Mouse (Mus musculus) heart, postnatal 0 days (tissue): Measurements from ENCODE around the gene Slc17a1. TPM values are rescaled to one million over a fixed set of nuclear protein-coding genes. Genes with fewer than 3 reads are reported as not detected.

ENCODE experiments used
- ATAC-seq: fragments of 200-750 bp; cut with Nextera tagmentation; 2 replicates; pipeline ENCODE4 v1.8.0; 2017; ENCODE audit warnings: low read depth, moderate number of reproducible peaks, moderate library complexity; ENCODE audit not compliant: insufficient read depth
- DNase-seq: peaks from one replicate; pipeline ENCODE4 v3.0.0-alpha.2; 2016; ENCODE audit warnings: low spot score
- H3K27ac ChIP-seq: fragments of 300-500 bp; sonication (generic); 2 replicates; pipeline ENCODE4 v1.5.1; 2014; ENCODE audit warnings: low read depth, mild to moderate bottlenecking
- H3K27me3 ChIP-seq: fragments of 300-500 bp; sonication (generic); 2 replicates; pipeline ENCODE4 v1.6.1; 2014; ENCODE audit warnings: low read length, mixed read lengths; ENCODE audit not compliant: control insufficient read depth, insufficient read depth
- H3K36me3 ChIP-seq: fragments of 300-500 bp; sonication (generic); replicated peaks from 2 replicates; pipeline ENCODE4 v1.6.1; 2014; ENCODE audit warnings: low read length, mixed read lengths; ENCODE audit not compliant: control insufficient read depth, insufficient read depth
- H3K4me1 ChIP-seq: fragments of 300-500 bp; sonication (generic); 2 replicates; pipeline ENCODE4 v1.6.1; 2014; ENCODE audit warnings: antibody characterized with exemption; ENCODE audit not compliant: control insufficient read depth, insufficient read depth
- H3K4me2 ChIP-seq: fragments of 300-500 bp; sonication (generic); 2 replicates; pipeline ENCODE4 v1.6.1; 2014; ENCODE audit warnings: low read depth, mild to moderate bottlenecking, low read length, moderate library complexity
- H3K4me3 ChIP-seq: fragments of 300-500 bp; sonication (generic); 2 replicates; pipeline ENCODE4 v1.5.1; 2014; ENCODE audit warnings: low read depth, low read length
- H3K9ac ChIP-seq: fragments of 300-500 bp; sonication (generic); replicated peaks from 2 replicates; pipeline ENCODE4 v1.6.1; 2014; ENCODE audit warnings: low read depth, low read length, mixed read lengths
- H3K9me3 ChIP-seq: fragments of 300-500 bp; sonication (generic); replicated peaks from 2 replicates; pipeline ENCODE4 v1.6.1; 2016; ENCODE audit warnings: low read length; ENCODE audit not compliant: control insufficient read depth
- CTCF ChIP-seq: IDR thresholded peaks from 2 replicates; pipeline ENCODE4 v1.5.1; 2016; ENCODE audit warnings: antibody characterized with exemption, control low read depth, low read depth
- EP300 ChIP-seq: IDR thresholded peaks from 2 replicates; pipeline ENCODE4 v1.6.1; 2016; ENCODE audit warnings: antibody characterized with exemption, low read depth
- WGBS: fragments of 180-500 bp; shearing (Covaris S2); extraction: QIAGEN DNeasy Blood & Tissue Kit; methylation state at CpG from one replicate; pipeline ENCODE4 v1.1.7; 2014; 5-methylcytosine and 5-hydroxymethylcytosine counted together
- polyA plus RNA-seq: library from polyadenylated mRNA; unstranded; fragments of >200 nt; fragmentation: Nextera tagmentation; extraction: Ambion mirVana; gene quantifications from 2 replicates; pipeline ENCODE4 v1.2.1, GENCODE M21; 2015
- total RNA-seq: library from RNA; depleted of rRNA; stranded (reverse); fragments of >200 nt; gene quantifications from 2 replicates; pipeline ENCODE4 v1.2.3, GENCODE M21; 2014; ENCODE audit warnings: low replicate concordance

Gene Slc17a1
- total and polyA plus RNA-seq, 2 experiments from 2014 or later: not detected

DNA sequence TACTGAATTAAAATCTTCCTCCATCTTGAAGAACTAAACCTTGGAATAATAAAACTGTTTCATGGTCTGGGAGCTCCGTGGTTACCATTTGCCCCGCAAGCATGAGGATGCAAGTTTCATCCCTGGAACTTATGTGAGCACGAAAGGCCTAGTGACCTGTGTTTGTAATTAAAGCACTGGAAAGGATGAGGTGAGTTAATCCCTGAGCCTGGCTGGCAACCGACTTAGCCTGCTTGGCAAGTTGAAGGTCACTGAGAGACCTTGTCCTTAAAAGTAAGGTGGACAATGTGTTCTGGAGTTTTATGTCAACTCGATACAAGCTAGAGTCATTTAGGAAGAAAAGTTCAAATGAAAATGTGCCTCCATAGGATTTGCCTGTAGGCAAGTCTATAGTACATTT is 32.7 kb upstream of the Slc17a1 start:
- H3K9ac ChIP-seq: no peak overlapping the region
- 0 out of 2 replicates have a peak, but pooled peaks cover 3% of the 10 kb centered on the region for H3K27me3 ChIP-seq
- H3K4me3 ChIP-seq: no peak overlapping the region
- DNase-seq: no peak
- H3K4me2 ChIP-seq: no peak overlapping the region
- no peaks in the 10 kb centered on the region for H3K4me1 ChIP-seq
- no peak for ATAC-seq
- TF ChIP-seq EP300: no peak
- no peak for TF ChIP-seq CTCF
- no peaks in the 10 kb centered on the region for H3K36me3 ChIP-seq
- no peaks in the 10 kb centered on the region for H3K9me3 ChIP-seq
- no peak overlapping the region for H3K27ac ChIP-seq
- 82% methylated on average over 5 of the region's 5 CpGs for WGBS

DNA sequence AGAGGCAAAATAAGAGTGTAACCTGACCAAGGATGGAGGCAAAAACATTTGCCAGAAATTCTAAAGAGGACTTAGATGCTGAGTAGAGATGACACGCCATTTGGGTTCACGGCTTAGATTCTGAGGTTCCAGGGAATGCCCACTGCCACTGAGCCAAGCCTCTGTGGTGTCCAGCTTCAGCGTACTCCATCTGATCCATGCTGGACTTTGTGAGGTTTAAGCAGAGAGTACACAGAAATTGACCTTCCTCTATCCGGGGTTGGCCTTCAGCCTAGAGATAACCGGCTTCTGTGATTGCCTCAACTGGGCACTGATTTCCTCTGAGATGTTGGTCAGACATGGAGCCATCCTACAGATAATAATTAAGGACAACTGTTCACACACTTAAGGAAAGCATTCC is 30.9 kb upstream of the Slc17a1 start:
- Histone ChIP-seq H3K4me3 (no peak overlapping the region), H3K27ac (no peak overlapping the region), H3K9ac (no peak overlapping the region), H3K9me3 (no peaks in the 10 kb centered on the region), H3K4me2 (no peak overlapping the region), H3K36me3 (no peaks in the 10 kb centered on the region), H3K4me1 (no peaks in the 10 kb centered on the region), H3K27me3 (0 out of 2 replicates have a peak, but pooled peaks cover 3% of the 10 kb centered on the region)
- 82% methylated on average over 5 of the region's 5 CpGs for WGBS
- DNase-seq (no peak), ATAC-seq (no peak)
- no peak for TF ChIP-seq EP300
- no peak for TF ChIP-seq CTCF

DNA sequence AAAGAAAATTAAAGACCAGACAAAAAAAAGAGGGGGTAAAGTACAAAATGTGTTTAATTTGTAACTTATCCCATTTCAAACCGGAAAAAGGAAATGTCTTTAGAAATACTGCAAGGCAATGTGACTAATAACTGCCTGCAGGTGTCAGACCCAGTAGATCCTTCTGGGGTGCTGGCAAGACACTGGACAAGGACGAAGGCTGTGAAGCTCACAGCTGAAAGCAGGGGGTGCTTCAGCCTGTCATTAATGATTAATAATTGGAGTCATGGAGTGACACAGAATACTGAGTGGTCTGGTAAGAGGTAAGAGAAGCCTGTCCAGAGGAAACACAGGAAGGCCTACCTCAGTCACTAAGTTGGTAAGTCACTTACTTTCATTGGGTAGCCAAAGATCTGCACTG is 28.2 kb upstream of the Slc17a1 start, which contains the start of gene Slc17a3:
Gene Slc17a3 (plus strand): TSS at position 127 of the 400 bp plus-strand sequence.
- Histone ChIP-seq H3K4me2 (no peak within 1 kb of the TSS), H3K27ac (no peak within 1 kb of the TSS), H3K4me1 (no peaks in the 10 kb centered on the region), H3K9ac (no peak within 1 kb of the TSS), H3K4me3 (no peak within 1 kb of the TSS), H3K9me3 (no peaks in the 10 kb centered on the region), H3K27me3 (no peaks in the 10 kb centered on the region), H3K36me3 (no peaks in the 10 kb centered on the region)
- no peak for ATAC-seq
- whole genome bisulfite sequencing: 76% methylated on average over 2 of the region's 2 CpGs
- TF ChIP-seq EP300 (no peak), CTCF (no peak)
- no peak for DNase-seq

- no peak for TF ChIP-seq CTCF
- TF ChIP-seq EP300: no peak
- H3K4me2 ChIP-seq: no peak overlapping the region
- H3K9ac ChIP-seq: no peak overlapping the region
- no peak overlapping the region for H3K27ac ChIP-seq
- no peaks in the 10 kb centered on the region for H3K27me3 ChIP-seq
- no peak overlapping the region for H3K4me3 ChIP-seq
- no peaks in the 10 kb centered on the region for H3K36me3 ChIP-seq
- H3K4me1 ChIP-seq: no peaks in the 10 kb centered on the region
- 71% methylated on average over 4 of the region's 4 CpGs for WGBS
- no peak for ATAC-seq
- no peak for DNase-seq
- no peaks in the 10 kb centered on the region for H3K9me3 ChIP-seq
Observed at GRCm38 (mm10) chr13:23845851-23846250, 21.7 kb upstream of the Slc17a1 start.

- H3K9me3 ChIP-seq: no peaks in the 10 kb centered on the region
- no peaks in the 10 kb centered on the region for H3K4me1 ChIP-seq
- H3K27ac ChIP-seq: no peak overlapping the region
- H3K4me3 ChIP-seq: no peak overlapping the region
- TF ChIP-seq EP300: no peak
- TF ChIP-seq CTCF: no peak
- 76% methylated on average over 2 of the region's 2 CpGs for WGBS
- H3K36me3 ChIP-seq: no peaks in the 10 kb centered on the region
- no peak overlapping the region for H3K4me2 ChIP-seq
- no peak overlapping the region for H3K9ac ChIP-seq
- H3K27me3 ChIP-seq: no peaks in the 10 kb centered on the region
- DNase-seq: no peak
- ATAC-seq: no peak
Observed at GRCm38 (mm10) chr13:23849299-23849698, 18.3 kb upstream of the Slc17a1 start.

DNA sequence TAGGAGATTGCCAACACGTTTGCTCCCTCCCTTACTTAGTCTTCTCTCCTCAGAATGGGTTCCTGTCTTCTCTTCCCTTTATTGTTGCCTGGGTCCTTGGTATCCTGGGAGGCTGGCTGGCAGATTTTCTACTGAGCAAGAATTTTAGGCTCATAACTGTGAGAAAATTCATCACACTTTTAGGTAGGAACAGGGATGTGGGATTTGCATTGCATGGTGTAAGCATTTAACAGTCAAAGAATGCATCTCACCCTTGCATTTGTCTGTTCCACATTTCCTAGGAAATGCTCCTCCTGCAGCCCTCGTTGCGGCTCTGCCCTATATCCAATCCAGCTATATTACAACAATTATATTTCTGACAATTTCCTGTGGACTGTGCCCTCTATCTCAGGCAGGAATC is 11.1 kb upstream of the Slc17a1 start:
- no peaks in the 10 kb centered on the region for H3K9me3 ChIP-seq
- DNase-seq (no peak), ATAC-seq (no peak)
- TF ChIP-seq EP300: no peak
- TF ChIP-seq CTCF: no peak
- WGBS: 53% methylated on average over 3 of the region's 3 CpGs
- no peak overlapping the region for H3K27ac ChIP-seq
- H3K27me3 ChIP-seq: no peaks in the 10 kb centered on the region
- no peaks in the 10 kb centered on the region for H3K4me1 ChIP-seq
- no peak overlapping the region for H3K9ac ChIP-seq
- H3K36me3 ChIP-seq: no peaks in the 10 kb centered on the region
- H3K4me3 ChIP-seq: no peak overlapping the region
- H3K4me2 ChIP-seq: no peak overlapping the region
